Mouse (Mus musculus): ENCODE data around the gene Ccr4. TPM values are rescaled to one million over a fixed set of nuclear protein-coding genes. Genes with fewer than 3 reads are reported as not detected.
"Not testable (repeated sequence)": the region's sequence is repeated elsewhere in the genome, so short reads cannot be mapped to it uniquely, and the experiment has no call there.

The Ccr4 gene
- polyA plus RNA-seq, 1 experiment from 2014 or later: not detected

DNA sequence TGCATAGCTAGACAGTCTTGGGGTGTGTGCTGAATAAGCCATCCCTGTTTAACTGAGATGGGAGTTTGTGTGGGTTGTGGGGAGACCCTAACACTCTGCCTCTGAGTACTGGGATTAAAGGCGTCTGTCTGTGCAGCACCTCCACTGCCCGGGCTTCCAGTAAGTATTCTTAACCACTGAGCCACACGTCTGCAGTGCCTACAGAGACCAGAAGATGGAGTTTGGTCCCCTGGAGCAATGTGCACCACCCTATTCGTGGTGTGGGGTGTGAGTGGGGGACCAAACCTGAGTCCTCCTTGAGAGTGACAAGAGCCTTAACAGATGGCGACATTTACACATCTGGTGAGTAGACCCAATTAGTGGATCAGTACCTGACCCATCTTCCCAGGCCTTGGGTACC, 17.3 kb upstream of the Ccr4 start:
- Histone ChIP-seq H3K4me2 (no peak overlapping the region), H3K4me3 (replicated peaks) (no peak overlapping the region), H3K9ac (no peak overlapping the region), H3K27ac (peak overlapping the region; percentile 30), H3K9me3 (replicated peaks) (no peaks in the 10 kb centered on the region), H3K4me1 (replicated peaks) (peaks cover 23% of the 10 kb centered on the region), H3K27me3 (no peaks in the 10 kb centered on the region), H3K36me3 (no peaks in the 10 kb centered on the region)
- WGBS (ENCODE audit: insufficient replicate concordance): 44% methylated on average over 5 of the region's 5 CpGs
- ATAC-seq (ENCODE audit: low read depth): no peak
- DNase-seq: no peak

DNA sequence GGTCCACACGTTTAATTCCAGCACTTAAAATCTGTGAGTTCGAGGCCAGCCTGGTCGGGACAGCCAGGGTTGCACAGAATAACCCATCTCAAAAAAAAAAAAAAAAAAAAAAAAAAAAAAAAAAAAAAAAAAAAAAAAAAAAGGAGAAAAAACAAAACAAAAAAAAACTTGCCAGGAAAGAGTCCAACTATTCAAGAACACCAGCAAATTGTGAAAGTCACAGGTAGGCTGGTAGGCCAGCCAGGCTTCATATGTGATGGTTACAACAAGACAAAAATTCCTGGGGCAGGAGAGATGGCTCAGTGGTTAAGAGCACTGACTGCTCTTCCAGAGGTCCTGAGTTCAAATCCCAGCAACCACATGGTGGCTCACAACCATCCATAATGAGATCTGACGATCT, 15.8 kb upstream of the Ccr4 start:
- H3K4me1 ChIP-seq (replicated peaks); DNase-seq; H3K36me3 ChIP-seq; H3K9me3 ChIP-seq (replicated peaks); H3K4me2 ChIP-seq; H3K4me3 ChIP-seq (replicated peaks); H3K27me3 ChIP-seq; H3K9ac ChIP-seq; ATAC-seq (ENCODE audit: low read depth); H3K27ac ChIP-seq: not testable (repeated sequence)
- WGBS (ENCODE audit: insufficient replicate concordance): 50% methylated on average over 4 of the region's 4 CpGs

DNA sequence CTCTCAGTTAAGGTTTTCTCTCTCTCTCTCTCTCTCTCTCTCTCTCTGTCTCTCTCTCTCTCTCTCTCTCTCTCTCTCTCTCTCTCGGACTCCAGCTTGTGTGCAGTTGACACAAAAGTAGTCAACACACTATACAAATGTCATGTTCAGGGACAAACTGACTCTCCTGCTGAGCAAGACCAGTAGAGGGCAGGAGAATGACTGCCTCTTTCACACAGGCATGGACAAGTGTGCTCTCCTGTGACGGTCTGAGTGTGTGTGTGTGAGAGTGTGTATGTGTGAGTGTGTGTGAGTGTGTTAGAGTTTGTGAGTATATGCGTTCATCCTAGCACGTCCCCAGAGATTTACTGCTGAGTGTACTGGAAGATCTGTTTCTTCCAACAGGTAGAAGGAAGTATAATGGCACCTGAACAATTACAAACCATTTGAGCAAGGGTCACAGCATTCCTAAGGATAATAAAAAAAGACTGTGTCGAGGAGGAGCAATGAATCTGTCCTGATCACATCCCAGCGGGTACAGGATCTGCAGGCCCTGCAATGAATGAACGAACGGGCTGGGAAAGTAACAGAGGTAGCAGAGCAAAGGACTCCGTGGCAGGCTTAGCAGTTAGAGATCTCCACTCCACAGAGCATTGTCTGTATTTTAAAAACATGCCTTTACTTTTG, 14.2 kb upstream of the Ccr4 start:
- Histone ChIP-seq H3K36me3 (peaks cover 2% of the 10 kb centered on the region), H3K4me2 (no peak overlapping the region), H3K27me3 (no peaks in the 10 kb centered on the region), H3K9ac (no peak overlapping the region), H3K4me3 (replicated peaks) (no peak overlapping the region), H3K4me1 (replicated peaks) (peaks cover 7% of the 10 kb centered on the region; the same call in 1 of the 2 replicates), H3K27ac (no peak overlapping the region), H3K9me3 (replicated peaks) (no peaks in the 10 kb centered on the region)
- ATAC-seq (ENCODE audit: low read depth) (no peak), DNase-seq (no peak)
- 55% methylated on average over 9 of the region's 9 CpGs for WGBS (ENCODE audit: insufficient replicate concordance)

DNA sequence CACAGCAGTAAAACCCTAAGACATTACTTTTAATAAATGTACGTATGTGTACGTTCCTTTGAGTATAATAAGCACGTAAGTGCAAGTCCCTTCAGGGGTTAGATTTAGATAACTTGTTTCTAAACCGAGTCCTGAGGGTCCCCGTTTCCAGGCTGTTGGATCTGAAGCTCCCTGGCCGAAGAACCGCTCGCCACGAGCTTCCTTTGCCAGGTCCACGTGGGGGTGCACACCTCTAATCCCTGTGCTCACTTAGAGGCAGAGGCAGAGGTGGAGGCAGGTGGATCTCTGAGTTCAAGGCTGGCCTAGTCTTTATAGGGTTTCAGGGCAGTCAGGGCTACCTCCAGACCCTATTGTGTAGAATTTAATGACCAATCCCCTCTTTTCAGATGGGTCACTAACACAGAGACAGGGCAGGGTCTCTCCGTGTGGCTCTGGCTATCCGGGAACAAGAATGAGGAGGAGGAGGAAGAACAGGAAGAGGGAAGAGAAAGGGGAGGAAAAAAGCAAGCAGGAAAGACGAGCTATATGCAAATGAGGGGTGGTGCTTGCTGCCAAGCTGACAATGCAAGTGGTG, 13.3 kb upstream of the Ccr4 start:
- Histone ChIP-seq H3K36me3 (peaks cover 11% of the 10 kb centered on the region), H3K27me3 (no peaks in the 10 kb centered on the region), H3K27ac (no peak overlapping the region), H3K4me3 (replicated peaks) (no peak overlapping the region), H3K9me3 (replicated peaks) (peaks cover 8% of the 10 kb centered on the region), H3K9ac (no peak overlapping the region), H3K4me2 (no peak overlapping the region), H3K4me1 (replicated peaks) (peaks cover 7% of the 10 kb centered on the region; the same call in 1 of the 2 replicates)
- 67% methylated on average over 13 of the region's 13 CpGs for WGBS (ENCODE audit: insufficient replicate concordance)
- ATAC-seq (ENCODE audit: low read depth) (no peak), DNase-seq (no peak)

DNA sequence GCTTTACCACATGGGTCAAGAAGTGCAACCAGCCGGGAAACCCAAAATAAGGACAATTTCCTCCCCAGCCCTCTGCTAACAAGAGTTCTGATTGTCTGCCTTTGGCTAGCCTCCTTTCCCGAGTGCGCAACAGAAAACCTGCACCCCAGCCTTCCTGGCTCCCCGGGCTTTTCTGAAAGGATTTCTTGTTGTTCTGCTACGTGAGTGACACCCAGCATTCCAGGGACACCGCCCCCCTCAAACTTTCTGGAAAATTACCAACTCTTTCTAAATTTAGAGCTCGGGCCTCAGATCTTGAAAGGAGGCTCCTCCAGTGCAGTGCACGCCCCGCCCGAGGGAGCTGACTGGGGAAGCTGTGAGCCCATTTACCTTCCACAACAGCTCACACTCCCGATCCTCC, 10.6 kb upstream of the Ccr4 start, which contains the start of gene C130032M10Rik:
Gene C130032M10Rik (plus strand): TSS at position 334 of the 400 bp plus-strand sequence.
- Histone ChIP-seq H3K4me1 (replicated peaks) (peaks cover 7% of the 10 kb centered on the region; the same call in 1 of the 2 replicates), H3K27ac (no peak within 1 kb of the TSS), H3K4me2 (no peak within 1 kb of the TSS), H3K9me3 (replicated peaks) (peaks cover 14% of the 10 kb centered on the region), H3K36me3 (peaks cover 20% of the 10 kb centered on the region), H3K27me3 (no peaks in the 10 kb centered on the region), H3K4me3 (replicated peaks) (no peak within 1 kb of the TSS), H3K9ac (no peak within 1 kb of the TSS)
- ATAC-seq (ENCODE audit: low read depth) (no peak), DNase-seq (no peak)
- 69% methylated on average over 11 of the region's 11 CpGs for WGBS (ENCODE audit: insufficient replicate concordance)

DNA sequence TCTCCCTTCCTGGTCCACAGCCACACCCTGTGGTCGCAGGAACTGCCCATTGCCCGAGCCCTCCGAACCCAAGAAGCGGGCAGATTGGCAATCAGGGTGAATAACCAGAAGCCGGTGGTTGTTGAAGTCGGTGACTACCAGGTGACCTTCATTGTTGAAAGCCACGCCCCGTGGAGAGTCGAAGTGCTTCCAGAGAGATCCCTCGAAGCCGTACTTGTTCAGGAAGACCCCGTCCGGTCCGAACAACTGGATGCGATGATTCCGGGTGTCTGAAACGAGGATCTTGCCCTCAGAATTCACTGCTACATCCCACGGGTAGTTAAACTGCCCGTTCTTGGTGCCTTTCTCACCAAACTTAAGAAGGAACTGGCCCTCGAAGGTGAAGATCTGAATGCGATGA, 8.1 kb upstream of the Ccr4 start:
- H3K9me3 ChIP-seq (replicated peaks): peaks cover 14% of the 10 kb centered on the region
- no peak overlapping the region for H3K9ac ChIP-seq
- H3K36me3 ChIP-seq: peaks cover 20% of the 10 kb centered on the region
- no peaks in the 10 kb centered on the region for H3K27me3 ChIP-seq
- ATAC-seq (ENCODE audit: low read depth): no peak
- no peaks in the 10 kb centered on the region for H3K4me1 ChIP-seq (replicated peaks)
- no peak for DNase-seq
- no peak overlapping the region for H3K27ac ChIP-seq
- no peak overlapping the region for H3K4me3 ChIP-seq (replicated peaks)
- H3K4me2 ChIP-seq: no peak overlapping the region
- WGBS (ENCODE audit: insufficient replicate concordance): 87% methylated on average over 21 of the region's 21 CpGs

DNA sequence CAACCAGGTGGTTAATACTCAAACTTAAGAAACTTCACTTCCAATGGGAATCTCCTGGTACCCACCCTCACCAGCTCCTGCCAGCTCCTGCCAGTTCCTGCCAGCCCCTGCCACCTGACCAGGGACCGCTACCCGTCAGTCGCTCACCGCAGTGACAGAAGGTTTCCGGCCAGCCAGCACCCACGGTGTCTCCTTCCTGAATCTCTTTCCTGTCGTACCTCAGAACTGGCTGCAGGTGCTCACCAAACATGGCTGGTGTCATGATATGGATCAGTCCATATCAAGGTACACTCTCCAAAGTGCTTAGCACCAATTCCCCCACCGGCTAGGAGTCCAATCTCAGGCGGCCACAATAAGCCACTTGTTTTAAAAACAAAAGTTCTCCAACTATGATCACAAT, 5.1 kb upstream of the Ccr4 start:
- WGBS (ENCODE audit: insufficient replicate concordance): 72% methylated on average over 9 of the region's 9 CpGs
- no peak for ATAC-seq (ENCODE audit: low read depth)
- H3K4me1 ChIP-seq (replicated peaks): no peaks in the 10 kb centered on the region
- no peak overlapping the region for H3K27ac ChIP-seq
- no peak for DNase-seq
- no peak overlapping the region for H3K4me3 ChIP-seq (replicated peaks)
- H3K36me3 ChIP-seq: peaks cover 20% of the 10 kb centered on the region
- no peak overlapping the region for H3K4me2 ChIP-seq
- no peaks in the 10 kb centered on the region for H3K27me3 ChIP-seq
- no peak overlapping the region for H3K9ac ChIP-seq
- H3K9me3 ChIP-seq (replicated peaks): peaks cover 14% of the 10 kb centered on the region

DNA sequence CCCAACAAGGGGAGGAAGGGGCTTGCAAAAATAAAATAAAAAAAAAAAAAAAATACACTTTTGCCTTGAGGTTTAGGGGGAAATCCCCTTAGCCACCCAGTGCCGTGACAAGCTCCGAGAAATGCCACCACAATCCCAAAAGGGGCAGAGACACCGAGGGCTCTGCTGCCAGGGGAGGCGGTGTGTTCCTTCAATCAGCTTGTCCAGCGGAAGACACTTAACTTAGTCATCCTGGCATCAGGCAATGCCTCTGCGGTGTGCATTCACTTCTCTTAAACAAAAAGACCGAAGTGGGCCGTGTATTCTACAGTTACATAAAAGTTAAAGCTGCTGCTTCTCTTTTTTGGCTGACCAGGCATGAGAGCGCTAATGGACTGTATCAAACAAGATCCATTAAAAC, 2.7 kb upstream of the Ccr4 start:
- peaks cover 3% of the 10 kb centered on the region for H3K36me3 ChIP-seq
- H3K27ac ChIP-seq: no peak overlapping the region

DNA sequence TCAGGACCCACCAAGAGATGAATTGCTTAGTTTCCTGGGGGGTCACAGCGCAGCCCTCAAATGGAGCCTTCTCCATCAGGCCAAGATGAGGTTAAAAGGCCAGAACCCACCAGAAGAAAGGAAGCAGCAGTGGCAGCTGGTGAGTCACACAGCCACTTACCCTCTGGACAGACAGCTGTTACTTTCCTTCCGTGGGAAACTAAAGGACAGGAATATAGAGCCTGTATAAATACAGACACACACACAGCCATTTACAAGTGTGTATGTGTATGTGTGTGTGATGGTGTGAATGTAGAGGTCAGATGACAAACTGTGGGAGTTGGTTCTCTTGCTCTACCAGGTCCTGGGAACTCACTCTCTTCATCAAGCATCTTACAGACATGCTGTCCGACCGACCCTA, 1.8 kb upstream of the Ccr4 start:
- H3K9me3 ChIP-seq (replicated peaks): no peaks in the 10 kb centered on the region
- no peaks in the 10 kb centered on the region for H3K27me3 ChIP-seq
- 58% methylated on average over 4 of the region's 4 CpGs for WGBS (ENCODE audit: insufficient replicate concordance)
- peaks cover 19% of the 10 kb centered on the region for H3K4me1 ChIP-seq (replicated peaks)
- ATAC-seq (ENCODE audit: low read depth): no peak
- DNase-seq: no peak
- H3K4me2 ChIP-seq: no peak overlapping the region
- no peaks in the 10 kb centered on the region; the same call in 1 of the 2 replicates for H3K36me3 ChIP-seq
- no peak overlapping the region for H3K4me3 ChIP-seq (replicated peaks)
- no peak overlapping the region for H3K27ac ChIP-seq
- no peak overlapping the region for H3K9ac ChIP-seq

More for the DNA sequence above, 2.7 kb upstream of the Ccr4 start:
- Histone ChIP-seq H3K4me1 (replicated peaks) (peaks cover 10% of the 10 kb centered on the region), H3K4me2 (no peak overlapping the region), H3K27me3 (no peaks in the 10 kb centered on the region), H3K4me3 (replicated peaks) (no peak overlapping the region), H3K9me3 (replicated peaks) (0 out of 2 replicates have a peak, but pooled peaks cover under 1% of the 10 kb centered on the region), H3K9ac (no peak overlapping the region)
- no peak for DNase-seq
- WGBS (ENCODE audit: insufficient replicate concordance): 82% methylated on average over 9 of the region's 9 CpGs
- no peak for ATAC-seq (ENCODE audit: low read depth)

DNA sequence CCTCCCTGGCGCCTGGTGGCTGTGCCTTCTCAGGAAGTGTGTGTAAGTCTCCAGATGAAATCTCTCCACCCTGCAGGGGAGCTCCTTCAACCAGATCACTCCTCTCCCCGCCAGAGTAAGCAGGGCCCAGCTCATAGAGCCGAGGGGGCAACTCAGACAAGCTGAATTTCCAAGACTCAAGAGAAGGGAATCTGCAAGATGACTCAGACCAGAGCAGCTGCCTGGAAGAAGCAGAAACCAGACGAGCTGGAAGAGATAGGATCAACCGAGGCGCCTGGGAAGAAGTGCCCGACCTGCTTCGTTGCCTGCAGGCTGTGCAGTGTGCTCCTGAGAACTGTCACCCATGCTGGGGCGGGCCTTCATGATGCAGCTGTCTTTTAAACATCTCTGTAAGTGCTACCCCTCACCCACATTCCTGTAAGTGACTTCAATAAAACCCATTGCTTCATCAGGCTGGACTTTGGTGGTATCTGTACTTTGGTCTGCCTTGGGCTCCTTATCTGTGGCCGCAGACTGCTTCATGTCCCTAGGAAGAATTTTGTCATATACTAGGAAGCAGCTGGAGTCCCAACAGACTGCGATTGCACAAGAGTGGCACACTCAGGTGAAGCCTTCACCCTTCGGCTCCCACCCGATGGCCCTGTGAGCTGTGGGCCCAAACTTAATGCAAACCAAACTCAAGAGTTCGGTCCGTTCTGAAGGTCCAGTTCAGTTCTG, 1.8 kb downstream of the Ccr4 start:
- Histone ChIP-seq H3K9me3 (replicated peaks) (no peaks in the 10 kb centered on the region), H3K27me3 (no peaks in the 10 kb centered on the region), H3K4me2 (peak overlapping the region; percentile 21; the same call in 1 of the 2 replicates), H3K9ac (no peak overlapping the region), H3K4me3 (replicated peaks) (no peak overlapping the region), H3K27ac (no peak overlapping the region), H3K4me1 (replicated peaks) (peaks cover 23% of the 10 kb centered on the region), H3K36me3 (no peaks in the 10 kb centered on the region)
- WGBS (ENCODE audit: insufficient replicate concordance): 14% methylated on average over 15 of the region's 15 CpGs
- DNase-seq: peak; percentile 37
- ATAC-seq (ENCODE audit: low read depth): peak; percentile 47

DNA sequence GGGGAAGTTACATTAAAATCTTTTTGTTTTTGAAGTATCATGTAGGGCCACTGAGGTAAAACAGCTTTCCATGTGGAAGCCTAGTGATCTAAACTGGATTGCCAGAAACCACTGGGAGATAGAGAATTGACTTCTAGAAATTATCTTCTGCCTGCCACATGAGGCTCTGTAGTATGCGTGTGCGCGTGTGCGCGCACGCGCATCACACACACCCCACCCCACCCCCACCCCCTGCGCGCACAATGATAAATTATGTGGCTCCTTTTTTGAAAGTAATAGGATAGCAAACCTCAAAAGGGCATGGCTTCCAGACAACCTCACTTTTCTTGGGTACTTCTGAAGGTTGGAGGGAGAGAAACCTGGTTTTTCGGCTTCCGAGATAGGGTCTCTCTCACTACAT, 2.8 kb downstream of the Ccr4 start:
- Histone ChIP-seq H3K9ac (no peak overlapping the region), H3K9me3 (replicated peaks) (no peaks in the 10 kb centered on the region), H3K36me3 (no peaks in the 10 kb centered on the region), H3K4me3 (replicated peaks) (no peak overlapping the region), H3K4me1 (replicated peaks) (peaks cover 23% of the 10 kb centered on the region), H3K27ac (no peak overlapping the region), H3K4me2 (no peak overlapping the region), H3K27me3 (no peaks in the 10 kb centered on the region)
- DNase-seq (no peak), ATAC-seq (ENCODE audit: low read depth) (no peak)
- WGBS (ENCODE audit: insufficient replicate concordance): 64% methylated on average over 11 of the region's 11 CpGs

Measured in liver, embryonic 13.5 days (tissue).